Mouse (Mus musculus) forebrain, embryonic 11.5 days (tissue): ENCODE data around the gene Efnb2. TPM values are rescaled to one million over a fixed set of nuclear protein-coding genes. Genes with fewer than 3 reads are reported as not detected.

ENCODE experiments used
- ATAC-seq: fragments of 200-750 bp; cut with Nextera tagmentation; replicated peaks from 2 replicates; pipeline ENCODE4 v1.8.0; 2017; ENCODE audit warnings: moderate TSS enrichment; ENCODE audit not compliant: low FRiP score
- DNase-seq: peaks from one replicate; pipeline ENCODE4 v3.0.0-alpha.2; 2017; ENCODE audit warnings: low spot score
- H3K27ac ChIP-seq: fragments of 300-500 bp; sonication (generic); 2 replicates; pipeline ENCODE4 v1.5.1; 2014; ENCODE audit warnings: low read depth, low read length
- H3K27me3 ChIP-seq: fragments of 300-500 bp; sonication (generic); 2 replicates; pipeline ENCODE4 v1.6.1; 2014; ENCODE audit warnings: mild to moderate bottlenecking, low read length, mixed read lengths; ENCODE audit not compliant: control insufficient read depth, insufficient read depth
- H3K36me3 ChIP-seq: fragments of 300-500 bp; sonication (generic); 2 replicates; pipeline ENCODE4 v1.6.1; 2014; ENCODE audit warnings: mild to moderate bottlenecking, low read length, moderate library complexity, mixed read lengths; ENCODE audit not compliant: control insufficient read depth, insufficient read depth
- H3K4me1 ChIP-seq: fragments of 300-500 bp; sonication (generic); replicated peaks from 2 replicates; pipeline ENCODE4 v1.6.1; 2014; ENCODE audit warnings: low read length, mixed read lengths; ENCODE audit not compliant: control insufficient read depth, insufficient read depth
- H3K4me2 ChIP-seq: fragments of 300-500 bp; sonication (generic); 2 replicates; pipeline ENCODE4 v1.6.1; 2014; ENCODE audit warnings: low read depth, mild to moderate bottlenecking, low read length, moderate library complexity, mixed read lengths; ENCODE audit not compliant: severe bottlenecking
- H3K4me3 ChIP-seq: fragments of 300-500 bp; sonication (generic); 2 replicates; pipeline ENCODE4 v1.5.1; 2014; ENCODE audit warnings: low read depth, low read length
- H3K9ac ChIP-seq: fragments of 300-500 bp; sonication (generic); 2 replicates; pipeline ENCODE4 v1.6.1; 2014; ENCODE audit warnings: low read length
- H3K9me3 ChIP-seq: fragments of 300-500 bp; sonication (generic); 2 replicates; pipeline ENCODE4 v1.6.1; 2016; ENCODE audit warnings: low read length, mixed read lengths; ENCODE audit not compliant: control insufficient read depth
- WGBS: fragments of 180-500 bp; shearing (Covaris S2); extraction: QIAGEN DNeasy Blood & Tissue Kit; methylation state at CpG from one replicate; pipeline ENCODE4 v1.1.7; 2014; 5-methylcytosine and 5-hydroxymethylcytosine counted together
- polyA plus RNA-seq: library from polyadenylated mRNA; unstranded; fragments of >200 nt; fragmentation: Nextera tagmentation; extraction: Ambion mirVana; gene quantifications from 2 replicates; pipeline ENCODE4 v1.2.1, GENCODE M21; 2014

Efnb2 gene
- polyA plus RNA-seq, 1 experiment from 2014 or later = 51.8 TPM

DNA sequence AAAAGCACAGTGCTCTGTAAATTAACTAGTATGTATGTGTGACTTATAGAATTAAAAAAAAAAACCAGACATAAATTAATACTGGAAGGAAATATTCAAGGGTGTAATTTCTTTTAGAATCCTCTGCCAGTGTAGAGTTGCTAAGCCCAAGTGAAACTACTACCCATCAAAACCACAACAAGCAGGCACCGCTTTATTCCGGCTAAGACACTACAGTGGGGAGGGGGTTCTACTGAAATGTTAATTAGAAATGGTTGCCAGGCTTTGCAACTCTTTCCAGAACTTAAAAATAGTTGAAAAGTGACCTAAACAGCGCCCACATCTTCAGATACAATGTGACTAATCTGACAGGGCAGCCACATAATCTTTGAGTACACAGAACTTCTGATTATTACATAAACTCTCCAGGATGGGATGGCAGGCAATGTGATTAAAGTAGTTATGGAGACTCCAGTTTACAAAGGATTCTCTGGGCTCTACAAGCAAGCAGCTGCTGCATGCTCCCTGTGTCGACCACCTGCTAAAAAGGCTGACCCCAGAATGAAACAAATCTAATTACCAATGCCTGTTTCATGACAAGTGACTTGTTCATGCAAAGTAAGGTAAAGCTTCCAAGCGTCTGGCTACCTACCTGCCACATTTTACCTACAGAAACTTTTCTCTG is 3.2 kb downstream of the Efnb2 start:
- H3K4me3 ChIP-seq = peak overlapping the region; percentile 80
- 2% methylated on average over 5 of the region's 5 CpGs for WGBS
- ATAC-seq = no peak
- H3K27ac ChIP-seq = peak overlapping the region; percentile 67; the same call in 1 of the 2 replicates
- no peaks in the 10 kb centered on the region for H3K9me3 ChIP-seq
- H3K4me2 ChIP-seq = peak overlapping the region; percentile 92
- H3K4me1 ChIP-seq = peaks cover 22% of the 10 kb centered on the region; the same call in 1 of the 2 replicates
- peak; percentile 55 for DNase-seq
- no peaks in the 10 kb centered on the region; the same call in 1 of the 2 replicates for H3K27me3 ChIP-seq
- no peaks in the 10 kb centered on the region; the same call in 1 of the 2 replicates for H3K36me3 ChIP-seq
- peak overlapping the region; percentile 91 for H3K9ac ChIP-seq

DNA sequence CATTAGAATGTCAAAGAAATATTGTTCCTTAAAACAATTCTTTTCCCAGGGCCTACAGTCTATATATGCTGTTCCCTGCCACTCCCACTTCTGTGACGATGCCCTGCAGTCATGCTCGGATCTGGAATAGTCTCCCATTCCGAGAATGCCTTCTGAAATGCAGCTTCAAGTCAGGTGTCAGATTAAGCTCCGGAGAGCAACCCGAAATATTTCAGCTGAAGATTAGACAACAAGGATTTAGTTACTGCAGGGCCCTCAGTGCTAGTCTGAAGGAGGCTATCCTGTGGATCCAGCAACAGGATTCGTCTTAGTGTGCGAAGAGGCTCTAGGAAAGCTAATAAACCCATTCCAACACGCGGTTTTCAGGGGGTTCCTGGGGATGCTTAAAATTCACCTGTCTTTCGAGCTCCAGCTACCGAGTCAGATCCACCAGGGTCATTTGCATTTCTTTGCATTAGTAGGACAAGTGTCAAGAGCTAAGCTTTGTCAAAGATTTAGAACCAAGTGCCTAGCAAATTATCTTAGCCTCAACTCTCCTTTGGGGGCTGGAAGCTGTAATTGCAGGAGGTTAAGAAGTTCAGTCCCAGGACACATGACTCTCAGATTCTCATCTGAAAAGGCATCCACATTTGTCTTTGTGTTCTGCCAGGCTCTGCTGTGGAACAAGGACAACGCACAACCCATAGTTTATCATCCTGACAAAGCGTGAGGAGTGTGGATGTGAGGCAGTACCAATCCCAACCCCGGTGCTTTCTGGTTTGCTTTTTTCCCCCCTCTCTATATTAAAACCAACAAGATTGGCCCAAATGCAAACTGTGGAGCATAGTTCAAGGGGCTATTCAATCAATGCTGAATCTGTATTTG is 4.2 kb downstream of the Efnb2 start:
- 4% methylated on average over 14 of the region's 14 CpGs for WGBS
- H3K4me1 ChIP-seq = peaks cover 27% of the 10 kb centered on the region
- H3K4me2 ChIP-seq = peak overlapping the region; percentile 92
- H3K36me3 ChIP-seq = no peaks in the 10 kb centered on the region; the same call in 1 of the 2 replicates
- H3K9me3 ChIP-seq = no peaks in the 10 kb centered on the region
- H3K27me3 ChIP-seq = no peaks in the 10 kb centered on the region; the same call in 1 of the 2 replicates
- peak overlapping the region; percentile 91 for H3K9ac ChIP-seq
- peak overlapping the region; percentile 80 for H3K4me3 ChIP-seq
- peak overlapping the region; percentile 76 for H3K27ac ChIP-seq
- DNase-seq (peak; percentile 56), ATAC-seq (no peak)

DNA sequence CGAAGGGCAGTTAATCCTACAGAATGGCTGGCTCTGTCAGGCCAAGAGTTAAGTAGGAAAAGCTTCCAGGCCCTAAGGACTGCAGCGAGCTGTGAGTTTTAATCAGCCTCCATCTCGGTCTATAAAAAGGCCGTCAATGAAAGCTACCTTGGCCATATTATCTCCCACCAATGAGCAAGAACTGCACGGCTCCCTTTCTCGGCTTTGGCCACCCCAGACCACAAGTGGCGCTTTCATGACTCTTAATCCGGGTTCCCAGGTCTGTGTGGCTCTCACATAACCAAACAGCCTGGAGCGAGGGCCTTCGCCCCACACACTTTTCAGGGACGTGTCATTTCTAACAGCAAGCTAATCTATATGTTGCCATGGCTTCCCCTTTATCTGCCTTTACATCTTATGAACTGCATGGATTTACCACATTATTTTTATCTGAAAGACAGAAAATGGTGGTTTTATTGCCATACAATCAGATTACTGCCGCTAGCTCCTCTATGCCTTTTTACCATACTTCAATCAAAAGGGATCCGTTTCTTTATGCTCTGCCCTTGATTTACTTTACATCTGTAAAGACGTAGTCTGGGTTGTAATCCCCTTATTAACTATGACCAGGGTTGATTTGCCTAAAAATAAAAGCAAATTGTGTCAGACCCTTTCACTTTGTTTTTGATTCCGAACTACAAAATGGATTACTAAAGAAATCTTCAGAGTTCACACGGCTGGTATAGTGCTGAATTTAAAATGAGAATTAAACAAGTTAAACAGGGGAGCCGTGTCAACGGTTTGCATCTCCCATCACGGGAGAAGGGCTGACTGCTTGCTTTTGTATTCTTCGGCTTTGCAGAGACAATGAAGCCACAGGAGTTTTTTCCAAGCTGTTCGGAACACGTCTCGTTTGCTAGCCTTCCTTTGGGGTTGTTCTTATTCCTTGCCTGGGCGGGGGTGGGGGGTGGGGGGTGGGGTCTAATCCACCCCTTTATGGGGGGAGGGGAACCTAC is 5.4 kb downstream of the Efnb2 start:
- peak overlapping the region; percentile 92 for H3K4me2 ChIP-seq
- H3K4me3 ChIP-seq = peak overlapping the region; percentile 80
- no peaks in the 10 kb centered on the region for H3K9me3 ChIP-seq
- peaks cover under 1% of the 10 kb centered on the region; the same call in 1 of the 2 replicates for H3K27me3 ChIP-seq
- H3K36me3 ChIP-seq = no peaks in the 10 kb centered on the region; the same call in 1 of the 2 replicates
- peaks cover 35% of the 10 kb centered on the region for H3K4me1 ChIP-seq
- H3K27ac ChIP-seq = peak overlapping the region; percentile 76; the same call in 1 of the 2 replicates
- ATAC-seq = peak; percentile 82
- peak overlapping the region; percentile 9; the same call in 1 of the 2 replicates for H3K9ac ChIP-seq
- DNase-seq = peak; percentile 85
- WGBS = 5% methylated on average over 24 of the region's 24 CpGs

GRCm38 (mm10) chr8:8653906-8654489 is 7.0 kb downstream of the Efnb2 start:
- Histone ChIP-seq H3K27me3 (peaks cover 2% of the 10 kb centered on the region; the same call in 1 of the 2 replicates), H3K36me3 (no peaks in the 10 kb centered on the region; the same call in 1 of the 2 replicates), H3K9ac (peak overlapping the region; percentile 30), H3K4me2 (peak overlapping the region; percentile 92), H3K27ac (peak overlapping the region; percentile 76), H3K9me3 (no peaks in the 10 kb centered on the region), H3K4me3 (peak overlapping the region; percentile 21; the same call in 1 of the 2 replicates), H3K4me1 (peaks cover 43% of the 10 kb centered on the region)
- 23% methylated on average over 12 of the region's 12 CpGs for WGBS
- ATAC-seq = no peak
- peak; percentile 67 for DNase-seq

DNA sequence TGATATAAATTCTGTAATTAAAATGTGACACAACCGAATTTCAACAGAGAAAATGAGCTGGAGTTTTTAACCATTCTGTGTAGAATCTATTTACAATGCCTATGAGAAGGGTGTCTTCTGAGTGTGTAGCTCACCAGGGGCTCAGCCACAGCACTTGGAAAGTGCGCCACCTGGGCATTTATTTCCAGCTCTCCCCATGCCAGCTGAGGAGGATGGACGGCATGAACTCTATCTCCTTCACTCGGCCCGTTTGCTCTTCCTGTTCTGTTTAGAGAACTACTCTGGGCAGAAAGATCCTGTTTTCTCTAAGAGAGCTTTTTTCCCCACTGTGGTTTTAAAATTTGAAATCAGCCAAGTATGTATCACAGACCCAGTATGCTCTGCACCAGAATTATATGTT is 7.7 kb downstream of the Efnb2 start:
- 49% methylated on average over 5 of the region's 5 CpGs for WGBS
- Histone ChIP-seq H3K27ac (peak overlapping the region; percentile 76), H3K4me1 (peaks cover 42% of the 10 kb centered on the region), H3K4me3 (peak overlapping the region; percentile 21; the same call in 1 of the 2 replicates), H3K4me2 (peak overlapping the region; percentile 92), H3K9me3 (no peaks in the 10 kb centered on the region), H3K27me3 (peaks cover 2% of the 10 kb centered on the region; the same call in 1 of the 2 replicates), H3K9ac (peak overlapping the region; percentile 30; the same call in 1 of the 2 replicates), H3K36me3 (no peaks in the 10 kb centered on the region; the same call in 1 of the 2 replicates)
- no peak for ATAC-seq
- DNase-seq = no peak

GRCm38 (mm10) chr8:8652388-8652787 is 8.7 kb downstream of the Efnb2 start:
- H3K36me3 ChIP-seq = no peaks in the 10 kb centered on the region; the same call in 1 of the 2 replicates
- ATAC-seq (no peak), DNase-seq (no peak)
- H3K9ac ChIP-seq = no peak overlapping the region
- no peak overlapping the region for H3K4me2 ChIP-seq
- WGBS = 92% methylated on average over 4 of the region's 4 CpGs
- no peak overlapping the region for H3K27ac ChIP-seq
- no peaks in the 10 kb centered on the region for H3K9me3 ChIP-seq
- H3K4me3 ChIP-seq = no peak overlapping the region
- peaks cover 45% of the 10 kb centered on the region for H3K4me1 ChIP-seq
- H3K27me3 ChIP-seq = peaks cover 2% of the 10 kb centered on the region; the same call in 1 of the 2 replicates

DNA sequence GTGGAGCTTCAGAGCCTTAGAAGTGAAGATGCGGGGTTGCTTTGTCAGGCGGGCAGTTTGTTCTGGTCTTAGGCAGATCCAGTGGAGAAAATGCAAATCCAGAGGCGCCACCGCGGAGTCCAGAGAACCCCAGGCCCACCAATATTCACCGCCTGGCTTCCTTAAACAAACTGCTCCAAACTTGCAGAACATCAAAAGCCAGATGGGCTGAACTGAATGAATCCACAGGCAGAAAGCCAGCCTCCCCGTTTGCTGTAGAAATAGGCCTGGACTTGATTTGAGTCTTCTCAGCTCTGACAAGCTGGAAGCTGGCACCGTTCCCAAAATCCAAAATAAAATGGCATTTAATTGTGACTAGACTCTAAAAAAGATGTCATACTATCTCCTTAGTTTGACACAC is 11.1 kb downstream of the Efnb2 start:
- H3K4me2 ChIP-seq = no peak overlapping the region
- no peak overlapping the region for H3K27ac ChIP-seq
- H3K9me3 ChIP-seq = no peaks in the 10 kb centered on the region
- no peaks in the 10 kb centered on the region for H3K36me3 ChIP-seq
- peaks cover 2% of the 10 kb centered on the region; the same call in 1 of the 2 replicates for H3K27me3 ChIP-seq
- no peak for ATAC-seq
- no peak overlapping the region for H3K9ac ChIP-seq
- WGBS = 67% methylated on average over 8 of the region's 8 CpGs
- DNase-seq = no peak
- H3K4me3 ChIP-seq = no peak overlapping the region
- H3K4me1 ChIP-seq = peaks cover 42% of the 10 kb centered on the region
